In the genomic region with DNA sequence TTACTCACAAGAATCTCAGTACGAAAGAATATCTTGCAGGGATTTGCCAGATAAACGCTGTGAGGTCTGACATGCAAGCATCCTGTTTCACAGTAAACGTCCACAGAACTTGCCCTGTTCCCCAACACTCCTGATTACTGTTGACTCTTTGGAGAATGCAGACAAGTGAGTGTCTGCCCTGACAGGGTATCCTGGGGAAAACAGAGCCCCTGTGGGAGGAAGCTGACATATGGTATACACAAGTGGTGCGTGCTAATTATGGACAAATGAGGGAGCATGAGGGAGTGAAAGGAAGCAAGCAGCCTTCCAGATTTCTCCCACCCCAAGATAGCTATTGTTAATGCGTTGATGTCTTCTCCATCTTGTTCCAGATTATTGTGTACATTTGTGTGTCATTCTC, we compare ENCODE assay signal across 20 mouse cellular contexts.
A peak's percentile ranks its signal among the peaks of the same experiment; 100 is the strongest.
DNase-seq lines count a peak whose midpoint lies in the region; ATAC-seq and TF ChIP-seq lines count a peak whose summit lies in the region.
"Had no signal": no experiment of that assay in that cellular context is flagged by ENCODE, and none has a peak within 500 bp of the region (broad histone marks: within the 10 kb centered on the region; RNA-seq: fewer than 3 reads in every experiment).

No protein-coding gene starts in this region.

- H3K4me2 ChIP-seq in forebrain, embryonic 14.5 days (ENCODE audit: low read length): no peak overlapping the region
- no peak overlapping the region for H3K4me2 ChIP-seq in forebrain, embryonic 13.5 days
- H3K4me2 ChIP-seq: heart, embryonic 11.5 days; neural tube, embryonic 12.5 days had no signal

- 51% methylated on average over 5 of the region's 5 CpGs for WGBS in forebrain, embryonic 14.5 days
- WGBS in forebrain, embryonic 13.5 days: 64% methylated on average over 5 of the region's 5 CpGs

- no peaks in the 10 kb centered on the region for H3K9me3 ChIP-seq in forebrain, embryonic 14.5 days (replicated peaks; ENCODE audit: control insufficient read depth, low read length)
- H3K9me3 ChIP-seq in forebrain, embryonic 13.5 days (replicated peaks): no peaks in the 10 kb centered on the region
- H3K9me3 ChIP-seq: midbrain, embryonic 10.5 days; neural tube, embryonic 12.5 days had no signal

- H3K4me3 ChIP-seq in forebrain, embryonic 14.5 days (ENCODE audit: low read depth, low read length): no peak overlapping the region
- H3K4me3 ChIP-seq in forebrain, embryonic 13.5 days: no peak overlapping the region
- H3K4me3 ChIP-seq in layer of hippocampus, adult 2 months: no peak overlapping the region
- H3K4me3 ChIP-seq: midbrain, embryonic 10.5 days; neural tube, embryonic 12.5 days had no signal

- H3K36me3 ChIP-seq in forebrain, embryonic 14.5 days (ENCODE audit: control insufficient read depth, insufficient read depth, low read length): no peaks in the 10 kb centered on the region
- H3K36me3 ChIP-seq in forebrain, embryonic 13.5 days (ENCODE audit: poor library complexity, severe bottlenecking): no peaks in the 10 kb centered on the region
- H3K36me3 ChIP-seq: midbrain, embryonic 10.5 days; neural tube, embryonic 12.5 days had no signal

- H3K27me3 ChIP-seq in forebrain, embryonic 14.5 days (replicated peaks; ENCODE audit: control insufficient read depth, insufficient read depth, low read length): no peaks in the 10 kb centered on the region
- H3K27me3 ChIP-seq in forebrain, embryonic 13.5 days: no peaks in the 10 kb centered on the region
- H3K27me3 ChIP-seq: CH12.LX; neural tube, embryonic 12.5 days had no signal

- no peak for TF ChIP-seq POLR2A in brain, embryonic 14.5 days (IDR thresholded peaks at IDR 0.05; ENCODE audit: borderline replicate concordance, extremely low read depth, insufficient read depth, insufficient read length, poor library complexity, severe bottlenecking)

- ATAC-seq in forebrain, embryonic 14.5 days: peak; percentile 34; the same call in 1 of the 2 replicates
- no peak for ATAC-seq in forebrain, embryonic 13.5 days
- ATAC-seq: liver, postnatal 0 days had no signal

- peak; percentile 36 for DNase-seq in forebrain, embryonic 14.5 days (ENCODE audit: low spot score)
- peak; percentile 29 to 46 for DNase-seq in layer of hippocampus, adult 2 months (ENCODE audit: low spot score in 2 of 2)
- no peak for DNase-seq in layer of hippocampus, postnatal 25 days (ENCODE audit: extremely low spot score in 1 of 2, low spot score in 1 of 2)
- peak; percentile 61 for DNase-seq in brain, embryonic 14.5 days (ENCODE audit: low read depth)
- peak; percentile 25 for DNase-seq in layer of hippocampus, adult 9-10 months (ENCODE audit: low spot score)
- DNase-seq in gastrocnemius, adult 8-10 months (ENCODE audit: low spot score in 2 of 2): no peak
- DNase-seq in cerebellum, adult 9-10 months: no peak
- DNase-seq: adrenal gland, adult 2 months; cerebellum, adult 11-12 months; heart, postnatal 4 days; kidney, adult 18-20 months; kidney, postnatal 14 days; liver; liver, postnatal 0 days; thymus, adult 2 months had no signal

- no peak for TF ChIP-seq CTCF in layer of hippocampus, adult 2 months (conservative IDR thresholded peaks at IDR 0.05)
- no peak for TF ChIP-seq CTCF in brain, embryonic 14.5 days (IDR thresholded peaks at IDR 0.05; ENCODE audit: borderline replicate concordance, extremely low read depth, insufficient read depth, insufficient read length)

- no peak overlapping the region for H3K9ac ChIP-seq in forebrain, embryonic 14.5 days (ENCODE audit: low read length)
- no peak overlapping the region for H3K9ac ChIP-seq in forebrain, embryonic 13.5 days
- H3K9ac ChIP-seq: liver, postnatal 0 days; neural tube, embryonic 12.5 days had no signal

- no peak overlapping the region for H3K27ac ChIP-seq in forebrain, embryonic 14.5 days (ENCODE audit: low read depth, low read length)
- H3K27ac ChIP-seq in forebrain, embryonic 13.5 days: no peak overlapping the region
- H3K27ac ChIP-seq in layer of hippocampus, adult 2 months: no peak overlapping the region
- H3K27ac ChIP-seq: midbrain, embryonic 10.5 days; neural tube, embryonic 12.5 days had no signal

- H3K4me1 ChIP-seq in forebrain, embryonic 14.5 days (ENCODE audit: control insufficient read depth, insufficient read depth, low read length): no peaks in the 10 kb centered on the region
- peaks cover 3% of the 10 kb centered on the region; the same call in 1 of the 2 replicates for H3K4me1 ChIP-seq in forebrain, embryonic 13.5 days
- H3K4me1 ChIP-seq: midbrain, embryonic 10.5 days had no signal

Comparison
In these comparisons a context has a peak if more than half of its experiments do, and no peak if none do; other contexts are left out.
1. DNase-seq: peak in forebrain, embryonic 14.5 days (single experiment), layer of hippocampus, adult 2 months (2 of 2), brain, embryonic 14.5 days (single experiment) and layer of hippocampus, adult 9-10 months (single experiment); none in layer of hippocampus, postnatal 25 days (0 of 2), gastrocnemius, adult 8-10 months (0 of 2) and cerebellum, adult 9-10 months (single experiment).